Mouse (Mus musculus): Measurements from ENCODE around the gene Wwc2. TPM values are rescaled to one million over a fixed set of nuclear protein-coding genes. Genes with fewer than 3 reads are reported as not detected.
"Not testable (repeated sequence)": the region's sequence is repeated elsewhere in the genome, so short reads cannot be mapped to it uniquely, and the experiment has no call there.

The Wwc2 gene
- polyA plus RNA-seq, 1 experiment from 2014 or later = 10.6 TPM

DNA sequence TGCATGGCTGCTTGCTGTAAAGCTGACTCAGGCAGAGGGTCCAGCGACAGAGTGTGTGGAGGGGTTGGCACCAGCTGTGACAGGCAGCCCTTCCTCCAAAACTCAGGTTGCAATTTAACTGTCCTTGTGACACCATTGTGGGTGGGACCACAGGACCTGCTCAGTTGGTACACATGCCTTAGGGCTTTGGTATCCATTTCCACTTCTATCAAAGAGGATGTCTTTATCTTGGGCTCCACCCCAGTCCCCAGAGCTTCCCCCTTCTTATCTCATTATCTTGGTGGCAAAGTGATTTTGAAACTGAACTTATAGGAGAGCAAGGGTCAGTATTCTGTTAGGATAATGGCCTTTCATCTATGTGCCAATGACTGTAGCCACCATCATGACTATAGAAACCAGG, 156.8 kb downstream of the Wwc2 start:
- DNase-seq (ENCODE audit: low spot score) (no peak), ATAC-seq (replicated peaks; ENCODE audit: low FRiP score, low TSS enrichment, low read depth) (no peak)
- Histone ChIP-seq H3K36me3 (ENCODE audit: control insufficient read depth, insufficient read depth, low read length) (peaks cover 26% of the 10 kb centered on the region), H3K27ac (ENCODE audit: low read depth) (no peak overlapping the region), H3K4me1 (replicated peaks; ENCODE audit: control insufficient read depth, insufficient read depth, low read length) (no peaks in the 10 kb centered on the region), H3K4me2 (ENCODE audit: low read length) (no peak overlapping the region), H3K9ac (ENCODE audit: low read length) (no peak overlapping the region), H3K4me3 (ENCODE audit: low read depth, low read length) (no peak overlapping the region), H3K27me3 (replicated peaks; ENCODE audit: control insufficient read depth, insufficient read depth, low read length) (no peaks in the 10 kb centered on the region), H3K9me3 (ENCODE audit: control insufficient read depth, low read length) (no peaks in the 10 kb centered on the region)
- 79% methylated on average over 1 of the region's 1 CpGs for WGBS

DNA sequence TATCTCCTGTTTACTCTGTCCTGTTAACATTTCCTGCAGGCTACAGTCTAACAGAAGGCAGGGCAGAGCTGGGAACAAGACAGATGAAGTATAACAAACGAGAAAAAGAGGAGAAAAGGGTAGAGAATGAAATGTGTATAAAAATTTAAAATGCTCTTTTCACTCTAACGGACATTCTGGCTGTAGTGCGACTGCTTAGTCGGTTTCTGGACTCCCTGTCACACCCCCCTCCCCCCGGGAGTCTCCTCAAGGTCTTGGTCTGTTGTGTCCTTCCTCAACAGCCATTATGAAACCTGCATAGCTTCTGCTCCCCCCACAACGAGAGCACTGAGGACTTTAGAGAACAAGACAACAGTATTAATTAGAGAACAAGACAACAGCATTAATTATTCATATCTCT, 158.1 kb downstream of the Wwc2 start:
- Histone ChIP-seq H3K9me3 (ENCODE audit: control insufficient read depth, low read length) (no peaks in the 10 kb centered on the region), H3K27ac (ENCODE audit: low read depth) (no peak overlapping the region), H3K36me3 (ENCODE audit: control insufficient read depth, insufficient read depth, low read length) (peaks cover 35% of the 10 kb centered on the region), H3K9ac (ENCODE audit: low read length) (no peak overlapping the region), H3K4me2 (ENCODE audit: low read length) (no peak overlapping the region), H3K27me3 (replicated peaks; ENCODE audit: control insufficient read depth, insufficient read depth, low read length) (no peaks in the 10 kb centered on the region), H3K4me1 (replicated peaks; ENCODE audit: control insufficient read depth, insufficient read depth, low read length) (no peaks in the 10 kb centered on the region), H3K4me3 (ENCODE audit: low read depth, low read length) (no peak overlapping the region)
- whole genome bisulfite sequencing = 45% methylated on average over 6 of the region's 6 CpGs
- ATAC-seq (replicated peaks; ENCODE audit: low FRiP score, low TSS enrichment, low read depth) = no peak
- no peak for DNase-seq (ENCODE audit: low spot score)

DNA sequence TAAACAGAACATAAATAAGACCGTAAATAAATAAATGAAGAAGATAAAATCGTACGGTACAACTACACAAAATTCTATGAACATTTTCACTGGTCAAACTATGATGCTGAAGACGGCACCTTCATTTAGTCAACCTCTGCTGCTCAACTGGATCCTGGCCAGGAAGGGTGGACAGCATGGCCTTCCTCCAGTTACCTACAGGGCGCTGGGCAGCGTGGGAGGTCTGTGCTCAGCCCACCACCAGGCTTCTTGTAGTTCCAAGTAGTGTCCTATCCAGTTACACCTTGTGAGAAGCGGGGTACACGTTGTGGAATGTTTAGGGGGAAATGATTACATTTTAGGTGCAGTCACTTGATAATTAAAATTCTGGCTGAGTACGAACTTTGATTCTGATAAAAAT, 163.8 kb downstream of the Wwc2 start:
- H3K4me3 ChIP-seq (ENCODE audit: low read depth, low read length) = no peak overlapping the region
- peaks cover 33% of the 10 kb centered on the region for H3K36me3 ChIP-seq (ENCODE audit: control insufficient read depth, insufficient read depth, low read length)
- no peak overlapping the region for H3K4me2 ChIP-seq (ENCODE audit: low read length)
- 0 out of 2 replicates have a peak, but pooled peaks cover 4% of the 10 kb centered on the region for H3K4me1 ChIP-seq (replicated peaks; ENCODE audit: control insufficient read depth, insufficient read depth, low read length)
- no peak for ATAC-seq (replicated peaks; ENCODE audit: low FRiP score, low TSS enrichment, low read depth)
- no peak overlapping the region for H3K27ac ChIP-seq (ENCODE audit: low read depth)
- 75% methylated on average over 9 of the region's 9 CpGs for WGBS
- no peak for DNase-seq (ENCODE audit: low spot score)
- H3K27me3 ChIP-seq (replicated peaks; ENCODE audit: control insufficient read depth, insufficient read depth, low read length) = no peaks in the 10 kb centered on the region
- H3K9ac ChIP-seq (ENCODE audit: low read length) = no peak overlapping the region
- H3K9me3 ChIP-seq (ENCODE audit: control insufficient read depth, low read length) = no peaks in the 10 kb centered on the region

DNA sequence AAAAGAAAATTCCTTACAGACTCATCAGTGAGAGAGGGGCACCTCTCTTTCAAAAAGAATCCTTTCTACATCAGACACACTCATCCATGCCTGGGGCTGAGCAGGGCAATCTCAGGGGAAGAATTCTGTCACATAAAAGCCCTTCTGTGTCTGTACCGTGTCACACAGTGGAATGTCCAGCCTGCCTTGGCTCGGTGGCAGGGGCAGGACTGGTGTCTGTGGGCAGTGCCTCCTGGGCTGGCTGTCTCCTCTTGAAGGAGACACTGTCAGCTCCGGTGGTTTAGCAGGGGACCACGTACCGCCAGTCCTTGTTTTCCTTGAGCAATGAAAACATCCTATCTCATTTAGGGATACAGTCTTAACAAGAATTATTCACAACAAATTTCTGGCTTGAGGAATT, 165.1 kb downstream of the Wwc2 start:
- H3K36me3 ChIP-seq (ENCODE audit: control insufficient read depth, insufficient read depth, low read length) = peaks cover 27% of the 10 kb centered on the region
- H3K4me3 ChIP-seq (ENCODE audit: low read depth, low read length) = no peak overlapping the region
- H3K27me3 ChIP-seq (replicated peaks; ENCODE audit: control insufficient read depth, insufficient read depth, low read length) = no peaks in the 10 kb centered on the region
- no peaks in the 10 kb centered on the region for H3K9me3 ChIP-seq (ENCODE audit: control insufficient read depth, low read length)
- no peak overlapping the region for H3K4me2 ChIP-seq (ENCODE audit: low read length)
- H3K4me1 ChIP-seq (replicated peaks; ENCODE audit: control insufficient read depth, insufficient read depth, low read length) = 0 out of 2 replicates have a peak, but pooled peaks cover 4% of the 10 kb centered on the region
- 62% methylated on average over 5 of the region's 5 CpGs for WGBS
- no peak for ATAC-seq (replicated peaks; ENCODE audit: low FRiP score, low TSS enrichment, low read depth)
- H3K9ac ChIP-seq (ENCODE audit: low read length) = no peak overlapping the region
- DNase-seq (ENCODE audit: low spot score) = no peak
- no peak overlapping the region for H3K27ac ChIP-seq (ENCODE audit: low read depth)

DNA sequence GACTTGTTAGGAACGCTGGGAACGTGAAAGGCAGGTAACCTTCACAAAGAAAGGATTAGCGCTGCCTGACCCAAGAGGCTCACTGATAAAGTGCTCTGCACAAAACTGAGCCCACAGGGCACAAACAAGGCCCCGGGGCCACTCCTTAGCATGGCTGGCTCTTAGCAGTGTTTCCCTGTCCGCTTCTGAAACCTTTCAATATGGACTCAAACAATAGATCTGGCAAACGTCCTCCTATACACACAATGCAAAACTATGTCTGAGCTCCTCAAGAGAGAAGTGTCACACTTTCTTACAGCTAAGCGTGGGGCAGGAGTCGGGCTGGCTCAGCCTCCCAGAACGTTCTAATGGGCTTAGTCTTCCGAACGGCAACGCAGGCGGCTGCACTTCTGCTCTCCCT, 166.5 kb downstream of the Wwc2 start, which contains the start of gene Cldn22:
TSS of gene Cldn22 (plus strand) at position 301 of the 400 bp plus-strand sequence.
- Histone ChIP-seq H3K9ac (ENCODE audit: low read length) (no peak within 1 kb of the TSS), H3K4me3 (ENCODE audit: low read depth, low read length) (no peak within 1 kb of the TSS), H3K27me3 (replicated peaks; ENCODE audit: control insufficient read depth, insufficient read depth, low read length) (no peaks in the 10 kb centered on the region), H3K4me1 (replicated peaks; ENCODE audit: control insufficient read depth, insufficient read depth, low read length) (0 out of 2 replicates have a peak, but pooled peaks cover 4% of the 10 kb centered on the region), H3K36me3 (ENCODE audit: control insufficient read depth, insufficient read depth, low read length) (peaks cover 13% of the 10 kb centered on the region; the same call in 1 of the 2 replicates), H3K4me2 (ENCODE audit: low read length) (no peak within 1 kb of the TSS), H3K9me3 (ENCODE audit: control insufficient read depth, low read length) (no peaks in the 10 kb centered on the region), H3K27ac (ENCODE audit: low read depth) (no peak within 1 kb of the TSS)
- ATAC-seq (replicated peaks; ENCODE audit: low FRiP score, low TSS enrichment, low read depth) (no peak), DNase-seq (ENCODE audit: low spot score) (no peak)
- 71% methylated on average over 13 of the region's 13 CpGs for WGBS

DNA sequence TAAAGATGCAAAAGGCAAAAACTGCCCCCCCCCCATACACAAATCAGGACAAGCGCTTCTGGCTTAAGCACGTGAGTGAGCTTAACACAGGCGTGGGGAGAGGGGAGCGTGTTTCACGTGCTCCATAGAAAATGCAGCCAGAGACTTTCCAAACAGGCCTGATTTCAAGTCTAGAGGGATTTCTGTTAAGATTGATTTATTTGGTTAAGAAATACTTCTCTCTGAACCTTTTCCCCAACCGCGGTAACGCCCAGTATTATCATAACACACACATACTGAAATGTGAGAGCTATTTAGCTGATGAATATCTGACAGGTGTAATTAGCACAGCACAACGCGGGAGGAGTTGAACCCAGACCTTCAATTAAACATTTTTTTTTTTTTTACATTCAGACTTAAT, 166.9 kb downstream of the Wwc2 start:
- H3K4me3 ChIP-seq (ENCODE audit: low read depth, low read length) = no peak overlapping the region
- H3K27me3 ChIP-seq (replicated peaks; ENCODE audit: control insufficient read depth, insufficient read depth, low read length) = no peaks in the 10 kb centered on the region
- no peak overlapping the region for H3K27ac ChIP-seq (ENCODE audit: low read depth)
- H3K9ac ChIP-seq (ENCODE audit: low read length) = no peak overlapping the region
- H3K4me2 ChIP-seq (ENCODE audit: low read length) = no peak overlapping the region
- no peak for ATAC-seq (replicated peaks; ENCODE audit: low FRiP score, low TSS enrichment, low read depth)
- H3K36me3 ChIP-seq (ENCODE audit: control insufficient read depth, insufficient read depth, low read length) = peaks cover 11% of the 10 kb centered on the region; the same call in 1 of the 2 replicates
- no peak for DNase-seq (ENCODE audit: low spot score)
- H3K4me1 ChIP-seq (replicated peaks; ENCODE audit: control insufficient read depth, insufficient read depth, low read length) = 0 out of 2 replicates have a peak, but pooled peaks cover 4% of the 10 kb centered on the region
- no peaks in the 10 kb centered on the region for H3K9me3 ChIP-seq (ENCODE audit: control insufficient read depth, low read length)
- WGBS = 53% methylated on average over 10 of the region's 10 CpGs

DNA sequence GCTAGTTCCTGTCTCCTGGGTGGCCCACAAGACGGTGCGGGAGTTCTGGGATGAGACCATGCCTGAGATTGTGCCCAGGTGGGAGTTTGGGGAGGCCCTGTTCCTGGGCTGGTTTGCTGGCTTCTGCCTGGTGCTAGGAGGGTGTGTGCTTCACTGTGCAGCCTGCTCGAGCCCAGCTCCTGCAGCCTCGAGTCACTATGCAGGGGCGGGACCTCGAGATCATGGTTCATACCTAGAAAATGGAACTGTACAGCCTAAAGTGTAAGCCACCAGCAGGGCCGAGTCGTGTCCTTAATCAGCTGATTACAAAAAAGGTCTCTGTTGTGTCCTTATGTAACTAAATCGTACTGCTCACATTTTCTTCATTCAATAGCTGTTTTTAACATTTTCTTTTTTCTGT, 168.2 kb downstream of the Wwc2 start:
- ATAC-seq (replicated peaks; ENCODE audit: low FRiP score, low TSS enrichment, low read depth); H3K36me3 ChIP-seq (ENCODE audit: control insufficient read depth, insufficient read depth, low read length); H3K9ac ChIP-seq (ENCODE audit: low read length); H3K4me2 ChIP-seq (ENCODE audit: low read length); DNase-seq (ENCODE audit: low spot score); H3K9me3 ChIP-seq (ENCODE audit: control insufficient read depth, low read length); H3K27ac ChIP-seq (ENCODE audit: low read depth); H3K4me3 ChIP-seq (ENCODE audit: low read depth, low read length); H3K27me3 ChIP-seq (replicated peaks; ENCODE audit: control insufficient read depth, insufficient read depth, low read length); H3K4me1 ChIP-seq (replicated peaks; ENCODE audit: control insufficient read depth, insufficient read depth, low read length): not testable (repeated sequence)
- WGBS = 80% methylated on average over 7 of the region's 9 CpGs

DNA sequence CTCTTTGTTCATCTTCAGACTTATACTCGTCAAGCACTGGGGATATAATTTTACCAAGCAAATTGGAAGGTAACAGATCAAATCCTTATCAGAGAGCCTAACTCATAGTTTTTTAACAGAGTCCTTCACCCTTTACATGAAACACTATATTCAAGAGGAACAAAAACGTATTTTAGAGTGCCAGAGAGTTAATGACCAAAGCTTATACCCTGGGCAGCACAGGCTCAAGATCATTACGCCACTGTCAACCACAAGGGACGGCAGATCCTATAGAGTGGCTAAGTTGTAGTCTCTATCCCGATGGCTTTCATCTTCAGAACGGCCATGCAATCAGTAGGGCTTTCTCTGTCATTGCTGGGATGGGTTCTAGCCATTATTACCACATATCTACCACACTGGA, 168.9 kb downstream of the Wwc2 start, which contains the start of gene Cldn24:
TSS of gene Cldn24 (plus strand) at position 301 of the 400 bp plus-strand sequence.
- Histone ChIP-seq H3K9ac (ENCODE audit: low read length) (no peak within 1 kb of the TSS), H3K27ac (ENCODE audit: low read depth) (no peak within 1 kb of the TSS), H3K9me3 (ENCODE audit: control insufficient read depth, low read length) (no peaks in the 10 kb centered on the region), H3K4me3 (ENCODE audit: low read depth, low read length) (no peak within 1 kb of the TSS), H3K36me3 (ENCODE audit: control insufficient read depth, insufficient read depth, low read length) (no peaks in the 10 kb centered on the region), H3K4me2 (ENCODE audit: low read length) (no peak within 1 kb of the TSS), H3K27me3 (replicated peaks; ENCODE audit: control insufficient read depth, insufficient read depth, low read length) (no peaks in the 10 kb centered on the region), H3K4me1 (replicated peaks; ENCODE audit: control insufficient read depth, insufficient read depth, low read length) (0 out of 2 replicates have a peak, but pooled peaks cover 4% of the 10 kb centered on the region)
- DNase-seq (ENCODE audit: low spot score) (no peak), ATAC-seq (replicated peaks; ENCODE audit: low FRiP score, low TSS enrichment, low read depth) (no peak)
- 83% methylated on average over 6 of the region's 6 CpGs for WGBS
